Mouse (Mus musculus): ENCODE data around the gene Il1b.

The Il1b gene

GRCm38 (mm10) chr2:129371039-129371438 is at the start of gene Il1b:
Gene Il1b, minus strand, starts transcription at chr2:129371139.
- DNase-seq (ENCODE audit: low read depth, low spot score), result no peak

- DNase-seq (ENCODE audit: low read depth, low spot score), result no peak
These were observed 48.5 kb upstream of the Il1b start for GRCm38 (mm10) chr2:129419361-129419880.

DNA sequence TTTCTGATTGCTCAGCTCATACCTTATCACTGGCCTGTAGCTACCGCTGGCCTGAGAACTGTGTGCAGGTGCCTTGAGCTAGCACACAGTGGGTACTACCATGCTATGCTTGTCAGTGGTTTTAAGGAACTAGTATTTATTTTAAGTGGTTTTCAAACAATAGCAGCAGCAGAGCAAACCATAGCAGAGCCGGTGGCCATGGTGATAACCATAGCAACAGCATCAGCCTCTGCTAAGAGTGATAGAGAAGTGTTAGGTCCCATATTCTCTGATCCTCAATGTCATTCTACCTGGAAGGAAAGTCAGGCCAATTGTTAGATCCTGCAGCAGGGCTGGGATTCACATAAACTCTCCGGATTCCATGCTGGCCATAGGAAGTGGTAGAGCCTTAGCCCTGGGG is 43.7 kb upstream of the Il1b start:
- DNase-seq (ENCODE audit: low read depth, low spot score), result no peak

DNA sequence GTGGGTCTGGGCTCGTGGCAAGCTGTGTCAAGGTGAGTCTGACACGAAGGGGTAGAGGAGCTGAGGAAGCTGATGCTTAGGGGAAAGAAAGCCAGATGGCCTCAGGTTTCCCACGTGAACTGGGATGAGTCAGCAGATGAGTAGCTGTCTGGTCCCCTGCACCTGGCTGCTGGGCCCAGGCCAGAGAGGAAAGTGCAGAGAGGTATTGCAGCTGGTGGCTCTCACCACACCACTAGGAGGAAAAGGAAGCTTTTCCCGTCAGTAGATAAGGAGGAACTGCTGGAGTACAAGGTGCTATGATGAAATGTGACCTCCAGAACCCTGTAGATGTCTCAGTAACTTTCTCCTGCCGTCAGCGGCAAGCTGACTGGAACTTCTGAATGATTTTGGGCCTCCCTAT is 42.5 kb upstream of the Il1b start:
- DNase-seq (ENCODE audit: low read depth, low spot score), result no peak

DNA sequence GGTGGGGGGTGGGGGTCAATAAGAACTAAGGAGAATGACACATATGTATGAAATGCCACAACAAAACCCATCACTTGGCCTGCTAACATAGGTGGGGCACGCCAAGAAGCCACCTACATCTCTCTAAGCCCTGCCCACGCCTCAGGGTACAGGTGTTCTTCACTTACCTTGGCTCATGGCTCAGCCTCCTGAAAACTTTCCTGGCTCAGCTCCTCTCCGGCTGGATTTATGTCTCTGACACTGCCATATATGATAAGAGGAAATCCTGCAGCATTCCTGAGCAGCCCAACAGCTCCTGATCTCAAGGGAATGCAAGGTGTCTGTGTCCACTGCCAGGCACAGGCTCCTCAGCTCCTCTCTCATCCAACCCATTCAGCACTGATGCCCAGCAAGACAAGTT is 40.7 kb upstream of the Il1b start:
- DNase-seq (ENCODE audit: low read depth, low spot score), result no peak

- DNase-seq (ENCODE audit: low read depth, low spot score), result no peak
These were observed 39.4 kb upstream of the Il1b start for GRCm38 (mm10) chr2:129410344-129410743.

DNA sequence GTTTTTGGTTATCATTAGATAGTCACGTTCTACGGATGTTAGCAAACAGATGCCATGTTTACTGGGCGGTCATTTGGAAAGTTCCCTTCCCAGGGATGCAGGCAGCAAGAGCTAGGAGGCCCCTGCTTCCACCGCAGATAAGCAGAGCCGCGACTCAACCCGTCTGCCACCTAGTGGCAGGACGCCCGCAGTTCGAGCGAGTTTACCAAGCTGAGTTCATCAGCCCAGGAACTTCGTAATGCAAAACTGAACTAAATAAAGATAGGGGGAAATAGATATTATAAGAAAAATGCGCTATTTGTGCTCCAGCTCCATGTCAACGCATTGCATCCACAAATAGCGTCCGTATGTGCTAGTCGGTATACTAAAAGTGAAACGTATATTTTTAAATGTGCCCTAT is 37.5 kb upstream of the Il1b start:
- peak; percentile 11 for DNase-seq (ENCODE audit: low read depth, low spot score)

GRCm38 (mm10) chr2:129407596-129407995 is 36.7 kb upstream of the Il1b start:
- no peak for DNase-seq (ENCODE audit: low read depth, low spot score)

GRCm38 (mm10) chr2:129406508-129406907 is 35.6 kb upstream of the Il1b start:
- no peak for DNase-seq (ENCODE audit: low read depth, low spot score)

GRCm38 (mm10) chr2:129403786-129404185 is 32.8 kb upstream of the Il1b start:
- DNase-seq (ENCODE audit: low read depth, low spot score), result no peak

DNA sequence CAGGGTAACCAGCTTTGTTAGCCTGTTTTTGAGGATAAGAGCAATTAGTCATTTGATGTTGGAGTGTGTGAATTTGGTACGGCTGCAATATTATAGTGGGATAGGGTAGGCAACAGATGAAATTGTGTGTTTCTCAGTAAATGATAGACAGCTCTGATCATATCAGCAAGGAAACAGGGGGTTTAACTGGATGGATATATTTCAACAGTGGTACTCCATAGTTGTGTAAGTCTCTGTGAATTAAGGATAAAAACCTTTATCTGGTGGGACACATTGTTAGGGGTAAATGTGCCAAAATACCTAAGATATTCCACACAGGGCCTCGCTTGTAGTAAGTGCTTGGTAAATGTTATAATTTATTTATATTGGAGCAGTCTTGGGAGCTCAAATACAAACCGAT is 31.4 kb upstream of the Il1b start:
- DNase-seq (ENCODE audit: low read depth, low spot score), result no peak

GRCm38 (mm10) chr2:129401803-129402202 is 30.9 kb upstream of the Il1b start:
- no peak for DNase-seq (ENCODE audit: low read depth, low spot score)

DNA sequence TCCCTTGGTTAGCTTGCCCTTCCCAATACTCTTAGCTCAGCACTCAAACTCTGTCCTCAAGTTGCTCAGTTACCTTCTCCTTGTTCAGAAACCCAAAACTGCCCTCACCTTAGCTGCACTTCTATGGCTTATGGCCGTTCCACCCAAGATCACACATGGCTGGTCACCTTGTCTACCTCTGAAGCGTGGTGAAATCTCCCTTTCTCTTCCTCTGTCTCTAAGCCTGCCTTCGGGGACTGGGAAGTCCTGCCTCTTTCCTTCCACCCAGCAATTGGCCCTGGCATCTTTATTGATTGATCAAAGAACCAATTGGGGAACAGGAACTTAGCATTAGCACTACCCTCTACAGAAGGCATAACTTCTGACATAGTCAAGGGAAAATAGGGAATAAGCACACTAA is 27.2 kb upstream of the Il1b start:
- no peak for DNase-seq (ENCODE audit: low read depth, low spot score)

- no peak for DNase-seq (ENCODE audit: low read depth, low spot score)
These were observed 22.6 kb upstream of the Il1b start for GRCm38 (mm10) chr2:129393524-129393923.

- DNase-seq (ENCODE audit: low read depth, low spot score), result no peak
These were observed 19.2 kb upstream of the Il1b start for GRCm38 (mm10) chr2:129390161-129390560.

DNA sequence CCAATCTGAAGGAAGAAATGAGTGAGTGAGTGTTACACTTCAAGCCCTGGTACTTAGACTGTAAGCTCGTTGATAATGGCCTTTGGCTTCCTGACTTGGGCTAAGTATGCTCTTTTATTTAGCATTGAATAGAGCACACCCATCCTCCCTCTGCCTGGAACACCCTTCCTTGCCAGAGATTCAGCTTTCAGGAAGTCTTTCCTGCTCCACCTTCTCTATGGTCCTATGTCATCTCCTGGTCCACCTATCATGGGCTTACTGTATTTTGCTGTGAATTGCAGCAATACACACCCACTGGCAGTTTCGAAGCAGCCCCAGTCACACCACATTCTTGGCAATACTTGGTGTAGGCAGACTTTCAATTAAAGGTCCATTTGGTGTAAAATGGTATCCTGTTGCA is 18.4 kb upstream of the Il1b start:
- no peak for DNase-seq (ENCODE audit: low read depth, low spot score)

DNA sequence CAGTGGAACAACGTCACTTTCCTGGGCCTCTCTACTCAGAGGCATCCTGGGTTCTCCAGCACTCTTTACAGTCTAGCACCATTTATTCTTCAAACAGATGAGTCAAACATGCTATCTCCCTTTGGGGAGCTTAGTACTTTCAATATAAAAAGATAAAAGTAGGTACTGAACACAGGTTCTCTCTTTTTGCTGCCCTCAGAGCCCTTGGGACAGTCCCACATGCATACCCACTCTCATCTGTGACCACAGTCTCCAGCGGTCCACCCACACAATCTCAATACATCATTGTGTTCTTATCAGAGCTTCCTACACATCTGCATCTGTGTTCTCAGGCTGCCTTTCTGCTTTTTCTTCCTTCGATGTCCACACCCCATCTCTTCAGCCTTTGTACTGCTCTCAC is 14.4 kb upstream of the Il1b start:
- no peak for DNase-seq (ENCODE audit: low read depth, low spot score)

GRCm38 (mm10) chr2:129384272-129384660 is 13.3 kb upstream of the Il1b start:
- DNase-seq (ENCODE audit: low read depth, low spot score), result no peak

- DNase-seq (ENCODE audit: low read depth, low spot score), result no peak
These were observed 12.8 kb upstream of the Il1b start for GRCm38 (mm10) chr2:129383512-129384271.

DNA sequence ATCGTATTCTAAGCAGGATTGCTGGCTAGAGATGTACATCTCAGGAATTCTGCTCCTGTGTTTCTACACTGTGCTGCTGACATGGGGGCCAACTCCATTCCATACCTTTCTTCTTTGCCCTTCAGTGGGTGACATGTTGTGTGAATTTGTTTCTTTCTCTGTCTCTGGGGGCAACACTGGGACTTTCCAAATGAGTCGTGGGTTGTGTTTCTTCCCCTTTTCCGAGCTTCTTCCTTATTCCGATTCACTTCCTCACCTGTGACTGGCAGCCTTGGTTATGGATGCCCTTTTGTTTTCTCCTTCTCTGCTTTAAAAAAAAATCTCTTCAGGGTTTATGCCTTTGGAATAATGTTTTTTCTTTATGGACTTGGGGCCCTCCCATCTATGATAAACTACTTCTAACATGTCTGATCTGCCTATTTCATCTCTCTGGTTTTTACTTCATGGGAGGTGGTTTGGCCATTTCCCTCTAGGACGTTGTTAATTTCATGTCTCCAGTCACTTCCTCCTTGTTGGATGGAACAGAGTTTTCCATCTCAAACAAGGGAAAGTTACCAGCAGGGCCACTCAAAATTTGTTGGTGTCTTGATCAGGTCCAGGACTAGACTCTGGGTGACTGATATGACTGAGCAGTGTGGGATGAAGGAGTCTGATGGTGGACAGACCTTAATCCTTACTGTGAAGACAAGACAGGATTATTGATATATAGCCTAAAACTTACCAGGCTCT is 10.0 kb upstream of the Il1b start:
- no peak for DNase-seq (ENCODE audit: low read depth, low spot score)

DNA sequence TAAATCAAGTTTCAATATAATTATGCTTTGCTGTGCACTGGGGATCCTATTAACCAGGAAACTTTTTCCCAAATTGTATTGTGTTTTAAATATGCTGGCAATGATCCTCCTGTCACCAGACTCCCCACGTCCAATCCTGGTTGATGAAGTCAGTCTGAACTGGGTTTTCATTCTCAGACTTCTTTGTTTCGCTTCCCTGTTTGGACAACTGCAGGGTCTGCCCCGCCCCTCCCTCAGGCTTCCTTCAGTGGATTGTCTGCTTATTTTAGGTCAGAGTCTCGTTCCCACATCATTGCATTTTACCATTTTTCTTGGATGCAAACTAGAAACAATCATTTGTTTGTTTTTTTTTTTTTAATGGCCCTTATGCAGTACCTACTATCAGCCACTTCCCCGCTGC is 9.3 kb upstream of the Il1b start:
- DNase-seq (ENCODE audit: low read depth, low spot score), result no peak

- no peak for DNase-seq (ENCODE audit: low read depth, low spot score)
These were observed 2.4 kb upstream of the Il1b start for GRCm38 (mm10) chr2:129373307-129373706.

DNA sequence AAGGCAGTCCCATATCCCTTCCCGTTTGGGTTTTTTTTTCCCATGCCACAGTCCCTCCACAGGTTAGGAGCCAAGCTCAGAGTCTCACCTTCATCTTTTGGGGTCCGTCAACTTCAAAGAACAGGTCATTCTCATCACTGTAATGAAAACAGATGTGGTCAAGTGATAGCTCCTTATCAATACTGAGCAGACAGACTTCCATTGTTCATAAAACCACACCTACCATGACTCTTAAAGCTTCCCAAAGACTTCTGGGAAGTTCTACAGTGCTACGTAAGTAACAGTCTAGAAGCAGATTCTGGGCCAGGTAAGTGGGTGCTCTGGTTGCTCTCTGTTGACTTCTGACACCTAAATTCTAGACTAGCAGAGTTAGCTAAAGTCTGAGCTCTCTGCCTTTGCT is 1.3 kb downstream of the Il1b start:
- DNase-seq (ENCODE audit: low read depth, low spot score), result no peak
